Mouse (Mus musculus): ENCODE data around the gene Fkbp6.
"Not testable (repeated sequence)": the region's sequence is repeated elsewhere in the genome, so short reads cannot be mapped to it uniquely, and the experiment has no call there.

Gene Fkbp6

GRCm38 (mm10) chr5:135349862-135350261 lies at the start of gene Fkbp6:
Gene Fkbp6 (minus strand): TSS chr5:135350044.
- no peak for DNase-seq (ENCODE audit: low spot score in 2 of 2)

GRCm38 (mm10) chr5:135399382-135399781 lies 49.5 kb upstream of the Fkbp6 start:
- no peak for DNase-seq (ENCODE audit: low spot score in 2 of 2)

DNA sequence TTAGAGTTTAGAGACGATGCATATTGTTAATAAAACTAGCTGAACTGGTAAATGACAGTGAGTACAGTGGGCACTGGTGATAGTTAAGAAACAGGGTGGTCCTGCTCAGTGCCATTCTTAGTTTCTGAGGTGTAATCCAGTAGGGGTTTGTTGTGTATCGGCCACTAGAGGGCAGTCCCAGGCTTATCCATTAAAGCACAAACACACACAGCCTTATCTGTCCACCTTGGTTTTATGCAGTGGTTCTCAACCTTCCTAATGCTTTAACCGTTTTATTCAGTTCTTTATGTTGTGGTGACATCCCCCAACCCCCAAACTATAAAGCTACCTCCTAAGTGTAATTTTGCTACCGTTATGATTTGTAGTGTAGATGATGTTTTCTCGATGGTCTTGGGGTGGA lies 46.0 kb upstream of the Fkbp6 start:
- DNase-seq (ENCODE audit: low spot score in 2 of 2) = no peak

DNA sequence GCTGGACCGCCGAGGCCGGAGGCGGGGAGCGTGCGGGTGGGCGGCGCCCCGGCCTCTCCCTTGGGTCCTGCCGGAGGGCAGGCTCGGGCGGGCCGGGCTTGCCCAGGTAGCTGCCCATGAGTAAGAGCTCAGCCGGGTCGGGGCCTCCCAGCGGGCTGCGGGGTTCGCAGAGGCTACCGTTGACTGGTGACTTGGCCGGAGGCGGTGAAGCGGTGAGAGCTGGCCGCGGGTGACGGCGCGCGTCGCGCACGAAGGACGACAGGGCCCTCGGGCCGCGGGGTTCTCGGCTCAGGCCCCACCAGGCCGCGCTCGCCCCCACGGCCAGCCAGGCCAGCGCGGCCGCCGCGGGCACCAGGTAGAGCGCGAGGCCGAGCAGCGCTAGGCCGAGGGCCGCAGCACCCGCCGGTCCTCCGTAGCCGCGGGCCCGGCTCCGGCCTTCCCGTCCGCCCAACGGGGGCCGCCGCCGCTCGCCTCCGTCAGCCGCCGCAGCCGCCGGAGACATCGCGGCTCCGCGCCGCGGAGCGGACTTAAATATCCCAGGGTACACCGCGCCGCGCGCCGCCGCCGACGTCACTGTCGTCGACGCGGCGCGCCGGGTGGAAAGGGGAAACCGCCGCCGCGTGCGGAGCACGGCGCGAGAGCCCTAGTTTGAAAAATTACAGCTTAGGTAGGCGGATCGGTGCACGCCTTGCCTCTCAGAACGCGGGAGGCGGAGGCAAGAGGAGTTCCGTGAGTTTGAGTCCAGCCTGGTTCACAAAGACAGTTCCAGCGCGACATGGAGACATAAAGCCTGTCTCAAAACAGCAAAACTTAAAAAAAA lies 44.4 kb upstream of the Fkbp6 start, which contains the start of gene Pom121:
TSS of gene Pom121 (minus strand) at position 543 of the 820 bp plus-strand sequence.
- peak; percentile 56 to 67 for DNase-seq (ENCODE audit: low spot score in 2 of 2)

DNA sequence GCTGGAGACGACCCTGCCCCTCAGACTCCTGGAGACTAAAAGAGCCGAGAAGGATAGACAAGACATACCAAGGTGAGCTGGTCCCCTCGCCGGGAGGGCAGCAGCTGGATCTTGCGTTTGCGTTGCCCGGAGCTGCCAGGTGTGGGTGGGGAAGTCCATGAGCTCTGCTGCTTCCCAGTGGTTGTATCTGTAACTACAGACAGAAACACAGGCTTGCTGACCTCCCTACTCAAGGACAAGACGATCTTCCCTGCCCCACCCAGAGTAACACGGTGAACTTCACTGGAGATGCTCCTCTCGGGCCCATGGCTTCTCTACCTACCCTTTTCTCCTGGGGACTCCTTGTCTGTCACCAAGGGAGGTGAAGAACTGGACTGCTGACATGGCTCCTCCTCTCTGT lies 33.9 kb upstream of the Fkbp6 start:
- DNase-seq (ENCODE audit: low spot score in 2 of 2) = no peak

DNA sequence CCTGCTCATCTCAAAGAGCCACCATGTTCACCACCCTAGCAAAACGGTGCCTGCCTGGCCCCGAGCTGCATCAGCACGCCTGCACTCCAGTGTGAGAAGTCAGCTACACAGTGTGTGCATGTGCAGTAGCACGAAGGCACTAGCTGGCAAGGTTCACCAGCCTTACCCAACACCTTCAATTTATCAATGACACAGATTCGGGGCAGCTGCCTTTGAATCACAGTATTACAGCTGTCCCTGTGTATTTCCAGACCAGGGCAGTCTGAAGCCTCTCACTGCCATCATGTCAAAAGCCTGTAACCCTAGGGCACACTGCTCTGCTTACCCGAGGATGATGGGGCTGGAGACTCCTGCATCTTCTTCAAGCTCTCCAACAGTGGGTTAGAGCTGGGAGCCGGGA lies 32.9 kb upstream of the Fkbp6 start:
- no peak for DNase-seq (ENCODE audit: low spot score in 2 of 2)

DNA sequence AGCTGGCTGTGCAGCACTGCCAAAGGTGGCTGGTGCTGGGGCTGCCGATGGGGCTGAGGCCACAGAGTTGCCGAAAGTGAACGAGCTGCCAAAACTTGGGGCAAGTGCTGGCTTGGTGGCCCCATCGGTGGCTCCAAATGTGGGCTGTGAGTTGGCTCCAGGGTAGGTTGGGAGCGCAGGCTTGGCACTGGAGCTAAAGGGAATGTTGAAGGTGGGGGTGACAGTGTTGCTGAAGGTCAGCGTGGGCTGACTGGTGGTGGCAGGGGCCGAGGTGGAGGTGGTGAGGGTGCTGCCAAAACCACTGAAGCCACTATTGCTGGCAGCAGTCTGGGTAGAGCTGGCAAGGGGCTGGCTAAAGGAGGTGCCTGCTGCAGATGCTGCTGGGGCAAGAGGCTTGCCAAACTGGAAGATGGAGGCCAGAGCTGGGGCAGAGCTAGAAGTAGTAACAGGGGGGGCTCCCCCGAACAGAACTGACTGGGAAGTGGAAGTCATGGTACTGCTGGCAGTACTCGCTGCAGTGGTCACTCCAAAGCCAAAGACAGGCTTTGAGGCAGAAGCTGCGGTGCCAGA lies 31.6 kb upstream of the Fkbp6 start:
- no peak for DNase-seq (ENCODE audit: low spot score in 2 of 2)

- no peak for DNase-seq (ENCODE audit: low spot score in 2 of 2)
Observed at GRCm38 (mm10) chr5:135380681-135381080, 30.8 kb upstream of the Fkbp6 start.

DNA sequence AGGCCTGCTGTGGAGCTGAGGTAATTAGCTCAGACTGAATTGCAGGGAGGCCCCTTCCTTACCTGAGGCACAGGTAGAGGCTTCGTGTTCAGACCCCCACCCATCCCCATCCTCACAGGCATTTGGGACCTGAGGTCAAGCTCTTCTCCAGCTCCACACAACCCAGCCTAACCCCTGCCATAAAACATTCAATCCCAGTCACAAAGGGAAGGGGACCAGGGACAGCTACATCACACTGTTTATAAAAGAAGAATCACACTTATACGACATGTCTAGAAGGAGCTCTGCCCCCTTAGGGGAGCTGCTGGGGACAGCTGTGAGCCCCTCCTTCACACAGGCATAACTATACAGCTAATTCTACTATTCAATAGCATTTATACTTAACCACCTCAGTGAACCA lies 26.5 kb upstream of the Fkbp6 start:
- DNase-seq (ENCODE audit: low spot score in 2 of 2) = no peak

GRCm38 (mm10) chr5:135375167-135375566 lies 25.3 kb upstream of the Fkbp6 start:
- no peak for DNase-seq (ENCODE audit: low spot score in 2 of 2)

DNA sequence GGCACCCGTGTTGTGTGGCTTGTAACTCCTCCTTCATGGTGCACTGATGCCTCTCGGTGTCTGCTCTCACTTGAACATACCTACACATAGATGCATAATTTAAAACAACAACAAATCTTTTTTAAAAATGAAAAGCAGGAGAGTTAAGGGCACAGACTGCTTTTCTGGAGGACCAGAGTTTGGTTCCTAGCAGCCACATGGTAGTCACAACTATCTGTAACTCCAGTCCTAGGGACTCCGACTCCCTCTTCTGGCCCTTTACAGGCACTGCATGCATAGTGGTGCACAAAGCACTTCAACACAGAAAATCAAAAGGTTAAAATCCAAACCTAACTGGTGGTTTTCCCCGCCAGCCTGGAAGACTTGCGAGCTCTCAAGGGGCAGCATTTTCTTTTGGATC lies 23.8 kb upstream of the Fkbp6 start:
- no peak for DNase-seq (ENCODE audit: low spot score in 2 of 2)

GRCm38 (mm10) chr5:135371195-135371594 lies 21.4 kb upstream of the Fkbp6 start:
- no peak for DNase-seq (ENCODE audit: low spot score in 2 of 2)

- DNase-seq (ENCODE audit: low spot score in 2 of 2) = peak; percentile 95 to 96
Observed at GRCm38 (mm10) chr5:135369787-135370654, 20.2 kb upstream of the Fkbp6 start, which contains the start of gene Nsun5. Gene Nsun5 (plus strand): TSS chr5:135369953.

- not testable (repeated sequence) for DNase-seq (ENCODE audit: low spot score in 2 of 2)
Observed at GRCm38 (mm10) chr5:135369196-135369595, 19.4 kb upstream of the Fkbp6 start.

- no peak for DNase-seq (ENCODE audit: low spot score in 2 of 2)
Observed at GRCm38 (mm10) chr5:135368312-135368711, 18.5 kb upstream of the Fkbp6 start.

DNA sequence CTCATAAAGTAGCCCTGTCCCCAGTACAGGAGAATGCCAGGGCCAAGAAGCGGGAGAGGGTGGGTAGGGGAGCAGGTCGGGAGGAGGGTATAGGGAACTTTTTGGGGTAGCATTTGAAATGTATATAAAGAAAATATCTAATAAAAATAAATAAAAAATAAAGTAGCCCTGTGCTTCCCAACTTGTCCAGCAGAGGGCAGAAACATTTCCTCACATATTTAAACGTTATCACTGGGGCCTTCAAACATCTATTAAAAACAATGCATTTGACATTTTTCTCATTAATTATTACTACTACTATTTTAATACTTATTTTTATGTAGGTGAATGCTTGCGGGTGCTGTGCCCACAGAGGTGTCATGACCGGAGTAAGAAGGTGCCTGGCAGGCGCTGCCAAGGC lies 18.0 kb upstream of the Fkbp6 start:
- DNase-seq (ENCODE audit: low spot score in 2 of 2) = no peak

GRCm38 (mm10) chr5:135363540-135363939 lies 13.7 kb upstream of the Fkbp6 start:
- DNase-seq (ENCODE audit: low spot score in 2 of 2) = no peak

- no peak for DNase-seq (ENCODE audit: low spot score in 2 of 2)
Observed at GRCm38 (mm10) chr5:135362572-135362971, 12.7 kb upstream of the Fkbp6 start.

DNA sequence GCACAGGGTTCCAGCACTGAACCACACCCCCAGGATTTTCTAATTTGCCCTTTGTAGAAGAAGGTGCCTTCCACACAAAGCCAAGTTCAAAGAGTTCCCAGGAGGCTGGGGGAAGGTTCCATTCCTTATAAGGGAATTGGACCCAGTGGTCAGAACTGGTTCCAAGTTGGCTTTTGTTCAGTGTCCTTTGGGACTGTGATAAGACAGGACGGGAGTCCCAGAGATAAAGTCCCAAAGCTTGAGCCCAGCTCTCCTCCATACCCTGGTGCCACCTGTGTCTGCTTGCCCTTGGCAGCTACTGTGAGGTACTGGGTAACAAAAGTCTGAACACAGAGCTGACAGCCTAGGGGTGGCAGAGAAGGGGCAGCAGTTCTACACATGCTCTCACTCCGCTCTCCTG lies 9.9 kb upstream of the Fkbp6 start:
- no peak for DNase-seq (ENCODE audit: low spot score in 2 of 2)

GRCm38 (mm10) chr5:135357556-135357955 lies 7.7 kb upstream of the Fkbp6 start:
- peak in 1 of 2 experiments; percentile 46 for DNase-seq (ENCODE audit: low spot score in 2 of 2)

DNA sequence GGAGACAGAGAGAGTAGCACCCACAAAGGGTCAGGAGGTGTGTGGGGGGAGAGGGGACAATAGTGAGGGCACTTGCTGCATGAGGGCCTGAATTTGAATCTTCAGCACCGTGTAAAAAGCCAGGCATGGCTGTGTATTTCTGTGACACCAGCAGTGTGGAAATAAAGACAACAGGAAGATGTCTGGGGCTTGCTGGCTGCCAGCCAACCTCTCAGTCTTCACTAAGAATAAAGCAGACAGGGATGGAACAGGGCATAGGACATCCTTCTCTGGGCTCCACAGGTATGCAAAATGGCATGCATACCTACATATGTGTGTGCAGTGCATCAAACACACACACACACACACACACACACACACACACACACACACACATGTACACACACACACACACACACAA lies 6.2 kb upstream of the Fkbp6 start:
- no peak for DNase-seq (ENCODE audit: low spot score in 2 of 2)

GRCm38 (mm10) chr5:135353564-135353963 lies 3.7 kb upstream of the Fkbp6 start:
- DNase-seq (ENCODE audit: low spot score in 2 of 2) = no peak

All from frontal cortex, postnatal 25 days (tissue).